Mouse (Mus musculus) myocyte (in vitro differentiated cells): ENCODE measurements around the gene Cptp. TPM values are rescaled to one million over a fixed set of nuclear protein-coding genes. Genes with fewer than 3 reads are reported as not detected.

Experiments used
- H3K27me3 ChIP-seq: one replicate; pipeline ENCODE4 v1.6.1; 2011; ENCODE audit not compliant: control insufficient read depth, insufficient read depth, insufficient read length
- H3K36me3 ChIP-seq: one replicate; pipeline ENCODE4 v1.6.1; 2011; ENCODE audit not compliant: control insufficient read depth, insufficient read depth
- H3K4me2 ChIP-seq: one replicate; pipeline ENCODE4 v1.6.1; 2011; ENCODE audit warnings: low read depth, control low read depth
- H3K4me3 ChIP-seq: one replicate; pipeline ENCODE4 v1.5.1; 2011; ENCODE audit warnings: mild to moderate bottlenecking, control low read depth, moderate library complexity
- H3K79me2 ChIP-seq: one replicate; pipeline ENCODE4 v1.6.1; 2011; ENCODE audit not compliant: control insufficient read depth, insufficient read depth
- H3ac ChIP-seq: one replicate; pipeline ENCODE4 v1.6.1; 2011; ENCODE audit not compliant: control insufficient read depth, insufficient read length
- CEBPB ChIP-seq: IDR thresholded peaks from 2 replicates; pipeline ENCODE4 v1.6.1; 2011; ENCODE audit warnings: mild to moderate bottlenecking, moderate library complexity; ENCODE audit not compliant: poor library complexity, insufficient read depth, severe bottlenecking
- E2F4 ChIP-seq: IDR thresholded peaks from one replicate; pipeline ENCODE4 v1.6.1; 2011; ENCODE audit warnings: mild to moderate bottlenecking, control low read depth, moderate library complexity; ENCODE audit not compliant: insufficient read depth
- MAX ChIP-seq: IDR thresholded peaks from one replicate; pipeline ENCODE4 v1.6.1; 2011; ENCODE audit warnings: low read depth, mild to moderate bottlenecking, control low read depth
- MYOD1 ChIP-seq, 3 experiments: IDR thresholded peaks; one replicate each; pipeline ENCODE4 v1.6.1; 2011; ENCODE audit warnings: control low read depth in 2 of 3, low read depth in 2 of 3, mild to moderate bottlenecking in 2 of 3, moderate library complexity in 1 of 3; ENCODE audit not compliant: insufficient read length in 2 of 3, control insufficient read depth in 1 of 3
- MYOG ChIP-seq, 3 experiments: IDR thresholded peaks; one replicate each; pipeline ENCODE4 v1.6.1; 2011; ENCODE audit warnings: control low read depth in 2 of 3, low read depth in 2 of 3, mild to moderate bottlenecking in 2 of 3; ENCODE audit not compliant: insufficient read length in 2 of 3, control insufficient read depth in 1 of 3, insufficient read depth in 1 of 3
- POLR2A ChIP-seq: IDR thresholded peaks from one replicate; pipeline ENCODE4 v1.6.1; 2011; ENCODE audit warnings: low read depth, mild to moderate bottlenecking, control low read depth, moderate library complexity; ENCODE audit not compliant: insufficient read length
- POLR2AphosphoS2 ChIP-seq: IDR thresholded peaks from one replicate; pipeline ENCODE4 v1.6.1; 2011; ENCODE audit warnings: low read depth, control low read depth; ENCODE audit not compliant: insufficient read length
- REST ChIP-seq: IDR thresholded peaks from one replicate; pipeline ENCODE4 v1.6.1; 2011; ENCODE audit warnings: mild to moderate bottlenecking, control low read depth, moderate library complexity; ENCODE audit not compliant: insufficient read depth, insufficient read length
- SRF ChIP-seq: IDR thresholded peaks from one replicate; pipeline ENCODE4 v1.6.1; 2011; ENCODE audit warnings: low read depth; ENCODE audit not compliant: control insufficient read depth, insufficient read length
- TCF12 ChIP-seq: IDR thresholded peaks from one replicate; pipeline ENCODE4 v1.6.1; 2011; ENCODE audit warnings: mild to moderate bottlenecking, control low read depth; ENCODE audit not compliant: poor library complexity, insufficient read depth, severe bottlenecking
- TCF3 ChIP-seq: IDR thresholded peaks from one replicate; pipeline ENCODE4 v1.6.1; 2011; ENCODE audit warnings: low read depth, control low read depth; ENCODE audit not compliant: insufficient read length
- USF1 ChIP-seq: IDR thresholded peaks from one replicate; pipeline ENCODE4 v1.6.1; 2011; ENCODE audit warnings: low read depth, mild to moderate bottlenecking, control low read depth, moderate library complexity
- polyA plus RNA-seq: library from polyadenylated mRNA; unstranded; fragments of >200 nt; fragmentation: generic; extraction: Trizol; gene quantifications from one replicate; pipeline ENCODE4 v1.2.1, GENCODE M21; 2012; ENCODE audit warnings: missing spikeins

The Cptp gene
- polyA plus RNA-seq, 1 experiment: 10.5 TPM

DNA sequence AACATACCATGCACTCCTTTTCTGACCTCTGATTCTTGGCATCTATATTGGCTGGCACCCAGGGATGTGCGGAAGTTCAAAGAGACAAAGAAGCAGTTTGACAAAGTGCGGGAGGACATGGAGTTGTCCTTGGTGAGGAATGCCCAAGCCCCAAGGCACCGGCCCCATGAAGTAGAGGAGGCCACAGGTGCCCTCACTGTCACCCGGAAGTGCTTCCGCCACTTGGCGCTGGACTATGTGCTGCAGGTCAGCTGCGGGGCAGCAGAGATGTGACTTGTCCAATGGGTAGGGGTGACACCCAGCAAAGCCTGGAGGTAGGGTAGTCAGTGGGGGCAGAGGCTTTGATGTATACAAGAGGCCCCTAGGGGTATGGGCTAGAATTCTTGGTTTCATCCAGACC, 30.1 kb upstream of the Cptp start:
- peaks cover 18% of the 10 kb centered on the region for H3K79me2 ChIP-seq
- H3K4me3 ChIP-seq: no peak overlapping the region
- no peak overlapping the region for H3ac ChIP-seq
- TF ChIP-seq CEBPB: no peak
- no peak for TF ChIP-seq POLR2AphosphoS2
- no peak for TF ChIP-seq SRF
- no peak for TF ChIP-seq TCF3
- H3K27me3 ChIP-seq: no peaks in the 10 kb centered on the region
- H3K4me2 ChIP-seq: no peak overlapping the region
- no peaks in the 10 kb centered on the region for H3K36me3 ChIP-seq

DNA sequence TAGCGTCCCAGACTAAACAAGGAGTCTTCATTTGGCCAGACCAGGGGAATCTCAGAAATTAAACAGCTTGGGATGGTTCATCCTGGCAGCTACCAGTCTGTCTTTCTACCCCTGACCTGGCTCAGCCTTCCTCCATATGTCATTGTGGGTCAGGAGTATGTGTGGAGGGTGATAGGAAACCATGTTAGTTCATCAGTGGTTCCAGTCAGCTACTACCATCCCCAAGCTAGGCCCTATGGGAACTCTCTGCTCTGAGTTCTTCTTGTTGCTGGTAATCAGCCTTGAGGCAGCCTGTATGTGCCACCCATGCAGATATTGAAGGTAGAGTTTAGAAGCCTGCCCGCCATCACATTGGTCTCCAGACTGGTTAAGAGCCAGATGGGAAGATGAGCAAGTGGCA, 29.1 kb upstream of the Cptp start:
- TF ChIP-seq MAX (no peak), TCF3 (no peak), TCF12 (no peak), POLR2AphosphoS2 (no peak), USF1 (no peak), E2F4 (no peak), POLR2A (no peak), CEBPB (no peak)
- Histone ChIP-seq H3K4me2 (no peak overlapping the region), H3K36me3 (no peaks in the 10 kb centered on the region)

DNA sequence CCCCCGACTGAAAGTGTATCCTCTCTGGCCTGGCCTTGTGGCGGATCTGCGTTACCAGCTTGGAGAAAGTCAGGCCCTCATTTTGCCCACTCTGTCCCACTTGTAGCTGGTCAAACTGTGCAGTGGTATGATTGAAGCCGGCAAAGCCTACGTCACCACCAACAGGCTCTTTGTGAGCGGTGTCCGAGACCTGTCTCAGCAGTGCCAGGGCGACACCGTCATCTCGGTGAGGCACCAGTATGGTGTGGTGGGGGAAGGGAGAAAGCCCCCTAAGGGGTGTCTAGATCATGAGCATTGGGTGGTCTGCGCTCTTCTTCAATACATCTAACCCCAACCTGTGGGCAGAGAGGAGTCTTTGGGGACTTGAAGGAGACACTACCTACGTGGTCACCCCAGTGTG, 27.2 kb upstream of the Cptp start:
- no peak overlapping the region for H3K4me3 ChIP-seq
- H3K27me3 ChIP-seq: no peaks in the 10 kb centered on the region
- no peaks in the 10 kb centered on the region for H3K36me3 ChIP-seq
- no peak overlapping the region for H3K4me2 ChIP-seq
- TF ChIP-seq POLR2AphosphoS2 (no peak), REST (no peak), USF1 (no peak), MYOD1 (IDR thresholded peaks at IDR 0.05; ENCODE audit: control insufficient read depth in 1 of 3, insufficient read length in 2 of 3, low read depth in 2 of 3) (no peak), CEBPB (no peak), MYOG (IDR thresholded peaks at IDR 0.05; ENCODE audit: control insufficient read depth in 1 of 3, insufficient read depth in 1 of 3, insufficient read length in 2 of 3, low read depth in 2 of 3) (no peak), POLR2A (no peak), TCF3 (no peak)
- no peak overlapping the region for H3ac ChIP-seq
- peaks cover 35% of the 10 kb centered on the region for H3K79me2 ChIP-seq

More for the DNA sequence above, 29.1 kb upstream of the Cptp start:
- no peak overlapping the region for H3ac ChIP-seq
- peaks cover 26% of the 10 kb centered on the region for H3K79me2 ChIP-seq
- H3K27me3 ChIP-seq: no peaks in the 10 kb centered on the region
- no peak overlapping the region for H3K4me3 ChIP-seq

DNA sequence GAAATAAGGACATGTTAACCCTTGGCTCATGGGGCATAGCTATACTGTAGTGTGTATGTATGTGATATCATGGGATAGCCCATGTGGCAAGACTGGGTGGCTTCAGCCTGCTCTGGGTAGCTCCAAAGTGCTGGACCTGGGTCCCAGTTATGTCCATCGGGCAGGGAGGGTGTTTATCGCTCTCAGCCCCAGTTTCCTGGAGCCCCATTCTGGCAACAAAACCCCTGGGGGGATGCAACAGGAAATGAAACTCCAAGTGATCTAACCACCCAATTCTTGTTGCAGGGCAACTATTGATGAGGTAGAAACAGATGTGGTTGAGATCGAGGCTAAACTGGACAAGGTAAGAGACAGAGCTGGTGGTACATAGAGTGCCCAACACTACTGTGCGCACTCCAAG, 26.6 kb upstream of the Cptp start:
- TF ChIP-seq REST (no peak), MYOD1 (IDR thresholded peaks at IDR 0.05; ENCODE audit: control insufficient read depth in 1 of 3, insufficient read length in 2 of 3, low read depth in 2 of 3) (no peak), E2F4 (no peak), MYOG (IDR thresholded peaks at IDR 0.05; ENCODE audit: control insufficient read depth in 1 of 3, insufficient read depth in 1 of 3, insufficient read length in 2 of 3, low read depth in 2 of 3) (no peak), POLR2AphosphoS2 (no peak), SRF (no peak), USF1 (no peak), POLR2A (no peak)

DNA sequence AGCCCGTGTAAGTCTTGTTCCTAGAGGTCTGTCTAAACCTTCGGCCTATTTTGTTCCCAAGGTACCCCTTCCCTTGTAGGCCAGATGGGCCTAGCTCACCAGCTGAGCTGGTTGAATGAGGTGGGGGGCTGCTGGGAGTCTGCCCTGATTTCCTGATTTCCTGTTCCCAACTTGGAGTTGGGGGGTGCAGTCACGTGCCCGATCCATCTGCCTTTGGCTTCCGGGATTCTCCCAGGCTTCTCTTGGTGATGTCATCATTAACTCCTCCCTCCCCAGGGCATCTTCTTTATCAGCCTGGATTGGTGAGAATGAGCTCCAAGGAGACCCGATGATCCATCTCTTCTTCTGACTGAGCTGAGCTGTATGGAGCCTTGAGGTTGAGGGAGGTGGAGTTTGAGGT, 26.0 kb upstream of the Cptp start:
- peaks cover 35% of the 10 kb centered on the region for H3K79me2 ChIP-seq
- H3K27me3 ChIP-seq: no peaks in the 10 kb centered on the region
- TF ChIP-seq USF1: peak; percentile 88
- TF ChIP-seq CEBPB: no peak
- H3ac ChIP-seq: no peak overlapping the region
- H3K4me3 ChIP-seq: peak overlapping the region; percentile 78
- H3K36me3 ChIP-seq: no peaks in the 10 kb centered on the region
- peak overlapping the region; percentile 83 for H3K4me2 ChIP-seq

More for the DNA sequence above, 26.6 kb upstream of the Cptp start:
- H3K36me3 ChIP-seq: no peaks in the 10 kb centered on the region
- H3K4me3 ChIP-seq: peak overlapping the region; percentile 78
- H3K4me2 ChIP-seq: peak overlapping the region; percentile 83
- H3K27me3 ChIP-seq: no peaks in the 10 kb centered on the region
- H3K79me2 ChIP-seq: peaks cover 35% of the 10 kb centered on the region
- no peak overlapping the region for H3ac ChIP-seq

DNA sequence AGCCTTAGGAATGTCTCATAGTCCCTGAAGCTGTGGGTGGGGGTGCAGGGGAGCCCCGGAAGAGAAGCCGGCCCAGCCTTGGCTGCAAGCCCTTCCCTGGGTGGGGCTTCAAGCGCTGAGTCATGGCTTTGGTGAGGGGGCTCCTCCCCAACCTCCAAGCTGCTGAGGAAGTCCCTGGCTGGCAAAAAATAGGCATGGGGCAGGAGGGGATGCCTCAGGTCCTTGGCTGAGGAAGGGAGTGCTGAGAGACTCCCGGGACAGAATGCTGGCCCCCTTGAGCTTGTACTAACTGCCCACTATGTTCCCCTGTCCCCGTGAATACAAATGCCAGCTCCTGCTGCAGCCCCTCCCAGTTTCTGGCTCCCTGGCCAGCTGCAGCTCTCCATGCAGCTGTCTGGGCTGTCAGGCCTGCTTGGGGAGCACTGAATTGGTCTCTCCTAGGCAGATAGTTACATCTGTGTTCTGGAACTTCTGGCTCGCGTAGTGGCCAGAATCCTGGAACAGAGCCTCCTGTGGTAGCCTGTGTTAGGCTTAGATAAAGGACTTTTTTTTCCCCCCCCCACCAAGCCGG, 25.2 kb upstream of the Cptp start:
- no peak overlapping the region for H3ac ChIP-seq
- peak overlapping the region; percentile 78 for H3K4me3 ChIP-seq
- no peak for TF ChIP-seq MAX
- no peak for TF ChIP-seq TCF3
- TF ChIP-seq MYOD1 (IDR thresholded peaks at IDR 0.05; ENCODE audit: control insufficient read depth in 1 of 3, insufficient read length in 2 of 3, low read depth in 2 of 3): peak; percentile 71 to 86 (median 85)
- no peak for TF ChIP-seq SRF
- TF ChIP-seq MYOG (IDR thresholded peaks at IDR 0.05; ENCODE audit: control insufficient read depth in 1 of 3, insufficient read depth in 1 of 3, insufficient read length in 2 of 3, low read depth in 2 of 3): peak; percentile 69 to 83 (median 75)
- no peak for TF ChIP-seq REST
- no peaks in the 10 kb centered on the region for H3K36me3 ChIP-seq
- H3K27me3 ChIP-seq: no peaks in the 10 kb centered on the region
- H3K79me2 ChIP-seq: peaks cover 35% of the 10 kb centered on the region
- peak overlapping the region; percentile 83 for H3K4me2 ChIP-seq
